ENCODE assay signal across 10 mouse cellular contexts in the genomic region with DNA sequence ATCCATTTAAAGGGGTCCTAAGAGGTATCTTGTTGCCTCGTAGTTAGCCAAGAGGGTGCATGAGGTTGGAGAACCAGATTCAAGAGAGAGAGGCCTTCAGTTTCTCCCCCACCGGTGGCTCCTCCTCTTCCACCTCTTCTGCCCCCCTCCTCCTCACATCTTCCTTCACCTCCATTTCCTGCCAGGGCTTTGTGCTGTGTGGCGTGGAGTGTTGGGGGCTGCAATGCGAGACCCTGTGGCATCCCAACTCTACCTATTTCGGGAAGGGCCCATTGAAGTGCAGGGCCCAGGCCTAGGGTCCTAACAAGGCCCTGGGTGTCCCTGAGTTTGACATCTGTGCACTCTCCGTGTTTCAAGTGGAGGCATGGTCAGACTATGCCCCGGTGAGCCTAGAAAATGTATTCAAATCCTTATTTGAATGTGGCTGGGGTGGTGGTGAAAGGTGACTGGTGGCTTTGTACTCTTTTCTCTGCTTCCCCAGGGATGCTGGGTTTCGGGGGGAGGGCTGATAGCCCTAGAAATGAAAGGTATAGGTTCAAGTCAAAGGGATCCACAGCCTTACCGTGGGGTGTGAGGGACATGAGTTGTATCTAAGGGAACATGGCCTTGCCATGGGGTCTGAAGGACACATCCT. TPM values are rescaled to one million over a fixed set of nuclear protein-coding genes. Genes with fewer than 3 reads are reported as not detected.
A peak's percentile ranks its signal among the peaks of the same experiment; 100 is the strongest.
DNase-seq lines count a peak whose midpoint lies in the region; ATAC-seq and TF ChIP-seq lines count a peak whose summit lies in the region.
"Had no signal": no experiment of that assay in that cellular context is flagged by ENCODE, and none has a peak within 500 bp of the region (broad histone marks: within the 10 kb centered on the region; RNA-seq: fewer than 3 reads in every experiment).

No protein-coding gene starts in this region.

- H3K79me2 ChIP-seq in macrophage (ENCODE audit: inconsistent target) = peaks cover 66% of the 10 kb centered on the region

- intact Hi-C loops in left cerebral cortex, postnatal 10 days (cut with DNase I) = no loop called here
- intact Hi-C loops in left cerebral cortex, postnatal 25 days (cut with DNase I) = loop anchor here (5.0 kb wide), 1 partner anchor 53 kb away; no protein-coding TSS in a partner anchor

- no peak overlapping the region for H3K4me3 ChIP-seq in lung, postnatal 0 days (ENCODE audit: low read depth, low read length)
- H3K4me3 ChIP-seq in macrophage (ENCODE audit: inconsistent target) = peak overlapping the region; percentile 91
- H3K4me3 ChIP-seq: forebrain, embryonic 12.5 days had no signal

- H3K4me1 ChIP-seq in lung, postnatal 0 days (ENCODE audit: insufficient read depth, low read depth, low read length) = no peaks in the 10 kb centered on the region

- no peak for DNase-seq in lung, postnatal 0 days (ENCODE audit: low spot score)
- no peak for DNase-seq in lung, adult 18-20 months
- DNase-seq in thymus, postnatal 14 days = peak; percentile 83
- no peak for DNase-seq in left cerebral cortex, postnatal 10 days (ENCODE audit: extremely low spot score in 1 of 2, low spot score in 2 of 2)
- no peak for DNase-seq in left cerebral cortex, postnatal 25 days (ENCODE audit: low spot score in 2 of 2)
- DNase-seq in gastrocnemius, postnatal 25 days = no peak

- no peaks in the 10 kb centered on the region for H3K36me3 ChIP-seq in lung, postnatal 0 days (ENCODE audit: insufficient read depth, low read length)
- no peaks in the 10 kb centered on the region; the same call in 1 of the 2 replicates for H3K36me3 ChIP-seq in macrophage (ENCODE audit: inconsistent target)
- H3K36me3 ChIP-seq: forebrain, embryonic 12.5 days; intestine, embryonic 15.5 days had no signal

- 0 out of 2 replicates have a peak overlapping the region, but pooled peaks have one; percentile 5 for H3K4me2 ChIP-seq in lung, postnatal 0 days (replicated peaks; ENCODE audit: low read depth, low read length)
- H3K4me2 ChIP-seq: forebrain, embryonic 12.5 days; intestine, embryonic 15.5 days had no signal

- H3K9ac ChIP-seq in lung, postnatal 0 days (replicated peaks; ENCODE audit: low read depth) = no peak overlapping the region
- H3K9ac ChIP-seq: forebrain, embryonic 12.5 days; intestine, embryonic 15.5 days had no signal

- TF ChIP-seq CTCF in lung, postnatal 0 days (IDR thresholded peaks at IDR 0.05) = no peak

- no peaks in the 10 kb centered on the region for H3K27me3 ChIP-seq in lung, postnatal 0 days (replicated peaks; ENCODE audit: insufficient read depth, low read length)
- H3K27me3 ChIP-seq: intestine, embryonic 15.5 days had no signal

- no peaks in the 10 kb centered on the region for H3K9me3 ChIP-seq in lung, postnatal 0 days (ENCODE audit: low read length)
- H3K9me3 ChIP-seq: forebrain, embryonic 12.5 days; intestine, embryonic 15.5 days had no signal

- 48% methylated on average over 9 of the region's 9 CpGs for WGBS in lung, postnatal 0 days
- WGBS in macrophage (ENCODE audit: missing documents) = 1% methylated on average over 8 of the region's 9 CpGs

- TF ChIP-seq EP300 in lung, postnatal 0 days (IDR thresholded peaks at IDR 0.05) = no peak

- ATAC-seq in lung, postnatal 0 days = no peak
- ATAC-seq in activated CD4-positive, CD25-positive, alpha-beta regulatory T cell, adult 4 months = peak; percentile 34
- ATAC-seq: intestine, embryonic 15.5 days had no signal

- H3K27ac ChIP-seq in lung, postnatal 0 days (ENCODE audit: low read length) = no peak overlapping the region
- H3K27ac ChIP-seq in macrophage = peak overlapping the region; percentile 97
- H3K27ac ChIP-seq: forebrain, embryonic 12.5 days; intestine, embryonic 15.5 days had no signal

RNA-seq across cellular contexts. Expression of a gene that starts 0.8 kb away (rescaled TPM):
- 4.8 and 5.4 TPM in 2 replicates for polyA plus RNA-seq in lung, postnatal 0 days (2015; fragmentation: Nextera tagmentation; extraction: Ambion mirVana)
- 10 to 100 TPM; 74.1 to 83.7 TPM for polyA plus RNA-seq in activated CD4-positive, CD25-positive, alpha-beta regulatory T cell, adult 4 months (2017; shearing (Covaris generic))
- total RNA-seq in macrophage (2018; cell fraction: chromatin; rRNA removed) = 100 to 1,000 TPM; 144 to 640 (median 355) TPM
- total RNA-seq in macrophage (2018; cell fraction: cytosol; rRNA removed) = 100 to 1,000 TPM in 25 of 26 experiments, 10 to 100 TPM in 1; 97.9 to 300 (median 165) TPM
- total RNA-seq in macrophage (2018; cell fraction: nucleus; rRNA removed) = 100 to 1,000 TPM; 118 to 364 (median 250) TPM
- 91.4 to 144 TPM (median 106 TPM) in 3 replicates for polyA plus RNA-seq in macrophage (2018)
- 1 to 10 TPM; 3.6 to 4.3 TPM for total RNA-seq in left cerebral cortex, postnatal 10 days (2021)
- total RNA-seq in left cerebral cortex, postnatal 25 days (2021) = 1 to 10 TPM; 2.9 to 4.3 TPM
- total RNA-seq in gastrocnemius, postnatal 25 days (2021) = under 1 TPM; 0.33 to 0.56 TPM

RNA-seq across cellular contexts. Expression of a gene that starts 30.5 kb away (rescaled TPM):
- 46.4 and 58.9 TPM in 2 replicates for polyA plus RNA-seq in lung, postnatal 0 days (2015; fragmentation: Nextera tagmentation; extraction: Ambion mirVana)
- polyA plus RNA-seq in activated CD4-positive, CD25-positive, alpha-beta regulatory T cell, adult 4 months (2017; shearing (Covaris generic)) = 1 to 10 TPM; 1.7 to 2.5 TPM
- total RNA-seq in macrophage (2018; cell fraction: chromatin; rRNA removed) = 100 to 1,000 TPM in 5 of 26 experiments, 10 to 100 TPM in 21; 14.3 to 357 (median 42.1) TPM
- 10 to 100 TPM in 17 of 26 experiments, 1 to 10 TPM in 9; 5.2 to 56.0 (median 15.0) TPM for total RNA-seq in macrophage (2018; cell fraction: cytosol; rRNA removed)
- total RNA-seq in macrophage (2018; cell fraction: nucleus; rRNA removed) = 100 to 1,000 TPM in 3 of 26 experiments, 10 to 100 TPM in 19, 1 to 10 TPM in 4; 8.2 to 261 (median 20.5) TPM
- 16.5 to 20.2 TPM (median 17.0 TPM) in 3 replicates for polyA plus RNA-seq in macrophage (2018)
- total RNA-seq in left cerebral cortex, postnatal 10 days (2021) = 1 to 10 TPM; 4.6 to 6.7 TPM
- total RNA-seq in left cerebral cortex, postnatal 25 days (2021) = 1 to 10 TPM; 6.5 to 7.3 TPM
- 100 to 1,000 TPM; 132 to 134 TPM for total RNA-seq in gastrocnemius, postnatal 25 days (2021)

RNA-seq across cellular contexts. Expression of a gene that starts 31.5 kb away (rescaled TPM):
- 48.4 and 48.8 TPM in 2 replicates for polyA plus RNA-seq in lung, postnatal 0 days (2015; fragmentation: Nextera tagmentation; extraction: Ambion mirVana)
- polyA plus RNA-seq in activated CD4-positive, CD25-positive, alpha-beta regulatory T cell, adult 4 months (2017; shearing (Covaris generic)) = 10 to 100 TPM; 46.4 to 55.8 TPM
- total RNA-seq in macrophage (2018; cell fraction: chromatin; rRNA removed) = 10 to 100 TPM; 24.7 to 90.1 (median 45.8) TPM
- total RNA-seq in macrophage (2018; cell fraction: cytosol; rRNA removed) = 10 to 100 TPM; 34.9 to 64.9 (median 53.9) TPM
- total RNA-seq in macrophage (2018; cell fraction: nucleus; rRNA removed) = 10 to 100 TPM; 41.5 to 96.3 (median 60.9) TPM
- 44.3 to 68.7 TPM (median 50.3 TPM) in 3 replicates for polyA plus RNA-seq in macrophage (2018)
- 10 to 100 TPM; 14.8 to 15.9 TPM for total RNA-seq in left cerebral cortex, postnatal 10 days (2021)
- 10 to 100 TPM; 21.5 to 24.0 TPM for total RNA-seq in left cerebral cortex, postnatal 25 days (2021)
- 10 to 100 TPM; 20.7 to 22.7 TPM for total RNA-seq in gastrocnemius, postnatal 25 days (2021)

RNA-seq across cellular contexts. Expression of a gene that starts 51.8 kb away (rescaled TPM):
- 50.2 and 55.0 TPM in 2 replicates for polyA plus RNA-seq in lung, postnatal 0 days (2015; fragmentation: Nextera tagmentation; extraction: Ambion mirVana)
- polyA plus RNA-seq in activated CD4-positive, CD25-positive, alpha-beta regulatory T cell, adult 4 months (2017; shearing (Covaris generic)) = under 1 TPM in 1 of 2 experiments, not detected in 1; 0.41 TPM
- total RNA-seq in macrophage (2018; cell fraction: chromatin; rRNA removed) = 100 to 1,000 TPM in 15 of 26 experiments, 10 to 100 TPM in 7, 1 to 10 TPM in 4; 3.9 to 776 (median 193) TPM
- total RNA-seq in macrophage (2018; cell fraction: cytosol; rRNA removed) = 100 to 1,000 TPM in 15 of 26 experiments, 10 to 100 TPM in 11; 11.1 to 560 (median 171) TPM
- total RNA-seq in macrophage (2018; cell fraction: nucleus; rRNA removed) = 100 to 1,000 TPM in 21 of 26 experiments, 10 to 100 TPM in 5; 12.5 to 881 (median 340) TPM
- polyA plus RNA-seq in macrophage (2018) = 15.9 to 57.7 TPM (median 40.8 TPM) in 3 replicates
- under 1 TPM; 0.62 to 0.67 TPM for total RNA-seq in left cerebral cortex, postnatal 10 days (2021)
- under 1 TPM; 0.41 to 0.48 TPM for total RNA-seq in left cerebral cortex, postnatal 25 days (2021)
- 10 to 100 TPM in 1 of 2 experiments, 1 to 10 TPM in 1; 2.5 to 26.2 TPM for total RNA-seq in gastrocnemius, postnatal 25 days (2021)

Comparison
In these comparisons a context has a peak if more than half of its experiments do, and no peak if none do; other contexts are left out.
1. RNA of a gene that starts 30.5 kb away (total RNA-seq): 132 to 134 TPM in gastrocnemius, postnatal 25 days; 6.5 to 7.3 TPM in left cerebral cortex, postnatal 25 days and 4.6 to 6.7 TPM in left cerebral cortex, postnatal 10 days; every median in the first group is over 10 times any median in the second.